Mouse (Mus musculus) inflammation-experienced regulatory T-cells (primary cell): ENCODE data around the gene Krt32. TPM values are rescaled to one million over a fixed set of nuclear protein-coding genes. Genes with fewer than 3 reads are reported as not detected.

ENCODE experiments used
- polyA plus RNA-seq, 2 experiments: library from polyadenylated mRNA; unstranded; fragments of 100-300 nt; shearing (Covaris generic); gene quantifications; one replicate each; pipeline ENCODE4 v1.2.1; 2017

Krt32 gene
- not detected for polyA plus RNA-seq

DNA sequence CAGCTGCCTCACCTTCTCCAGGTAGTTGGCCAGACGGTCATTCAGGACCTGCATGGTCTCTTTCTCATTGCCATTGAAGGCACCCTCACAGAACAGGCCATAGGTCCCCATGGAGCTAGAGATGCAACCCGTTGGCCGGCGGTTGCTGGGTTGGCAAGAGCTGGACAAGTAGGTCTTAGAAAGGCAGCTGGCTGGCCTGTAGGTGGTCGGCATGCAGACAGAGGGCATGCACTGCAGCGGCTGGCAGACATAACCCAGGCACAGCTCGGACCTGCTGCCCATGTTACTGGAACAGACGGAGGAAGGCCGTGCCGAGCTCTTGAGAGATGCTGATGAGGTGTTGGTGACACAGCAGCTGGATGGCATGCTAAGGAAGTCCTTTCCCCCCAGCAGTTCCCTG, at the start of gene Krt32:
Gene Krt32, minus strand, starts transcription at position 366 of the 400 bp plus-strand sequence.

DNA sequence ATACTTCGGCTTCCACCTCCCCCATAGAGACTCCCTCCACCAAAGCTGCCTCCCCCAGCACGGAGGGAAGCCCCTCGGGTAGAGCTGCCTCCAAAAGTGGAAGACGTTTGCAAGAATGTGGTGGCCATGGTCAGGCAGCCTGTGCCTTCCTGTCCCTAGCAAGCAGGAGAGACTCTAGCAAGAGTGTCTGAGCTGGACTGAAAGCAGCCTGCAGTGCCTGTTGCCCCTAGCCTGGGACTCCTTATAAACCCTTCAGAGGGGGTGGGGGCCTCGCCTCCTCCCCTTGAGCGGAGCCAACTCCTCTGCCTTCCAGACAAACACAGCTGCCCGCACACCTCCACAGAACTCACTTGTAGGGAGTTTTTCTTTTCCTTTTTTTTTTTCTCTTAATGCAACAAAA, 47.7 kb upstream of the Krt32 start, which contains the start of gene Krt15:
Gene Krt15, minus strand, starts transcription at position 198 of the 400 bp plus-strand sequence.

DNA sequence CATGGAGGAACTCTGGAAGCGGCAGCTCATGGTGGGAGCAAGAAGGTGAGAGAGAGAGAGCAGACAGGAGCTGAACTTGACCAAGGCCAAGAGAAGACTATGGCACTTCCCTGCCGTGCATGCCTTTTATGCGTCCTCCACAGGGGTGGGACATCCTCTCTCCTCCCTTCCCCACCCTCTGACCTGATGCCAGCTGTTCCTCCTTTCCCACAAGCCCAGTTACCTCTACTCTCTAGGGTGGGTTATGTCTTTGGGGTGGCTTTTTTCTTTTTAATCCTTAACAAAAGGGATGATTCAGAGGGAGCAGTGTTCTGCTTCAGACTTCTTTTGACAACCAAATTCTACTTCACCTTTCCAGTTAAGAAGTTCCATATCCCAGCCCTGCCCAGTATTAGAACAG, 33.4 kb upstream of the Krt32 start, which contains the start of gene Krt13:
Gene Krt13, minus strand, starts transcription at position 101 of the 400 bp plus-strand sequence.

DNA sequence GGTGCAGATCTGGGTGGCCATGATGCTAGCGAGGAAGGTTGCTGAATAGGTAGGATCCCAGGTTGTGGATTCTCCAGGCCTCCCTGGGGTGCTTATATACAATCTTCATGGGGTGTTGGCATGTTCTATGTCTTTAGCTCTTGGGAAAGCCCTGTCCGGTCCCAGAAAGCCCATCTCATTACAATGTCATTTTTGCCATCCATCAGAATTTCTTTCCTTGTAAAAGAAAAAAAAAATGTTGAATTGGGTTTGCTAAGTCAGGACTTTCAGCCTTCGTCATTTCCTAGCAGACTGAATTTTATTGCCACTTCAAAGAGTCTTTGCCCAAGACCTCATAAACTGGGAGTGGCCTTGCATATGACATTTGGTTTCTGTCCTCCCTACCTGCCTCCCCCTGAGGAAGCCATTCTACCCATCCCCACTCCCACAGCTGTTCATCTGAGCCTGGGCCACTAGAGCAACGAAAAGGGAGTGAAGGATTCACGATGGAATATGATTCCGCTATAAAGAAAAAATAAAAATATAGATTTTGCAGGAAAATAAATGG, 17.6 kb upstream of the Krt32 start, which contains the start of gene Krt36:
Gene Krt36, minus strand, starts transcription at position 51 of the 547 bp plus-strand sequence.

DNA sequence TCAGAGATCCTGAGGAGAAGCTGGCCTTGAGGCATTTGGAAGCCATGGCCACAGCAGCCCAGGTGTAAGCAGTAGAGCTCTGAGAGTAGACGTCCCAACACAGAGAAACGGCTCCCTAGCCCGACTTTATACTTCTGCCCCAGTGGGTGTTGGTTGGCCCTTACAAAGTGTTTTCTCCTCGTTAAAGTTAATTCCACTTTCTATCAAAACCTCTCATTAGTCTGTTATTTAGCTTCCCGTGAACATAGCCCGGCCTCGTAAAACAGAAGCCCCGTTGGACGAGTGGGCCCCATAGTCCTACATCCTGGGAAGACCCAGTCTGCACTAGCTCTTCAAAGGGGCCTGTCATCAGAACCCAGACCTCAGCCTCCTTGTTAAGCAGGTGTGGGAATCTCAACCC, 8.1 kb upstream of the Krt32 start, which contains the start of gene Krt35:
Gene Krt35, minus strand, starts transcription at position 101 of the 400 bp plus-strand sequence.

DNA sequence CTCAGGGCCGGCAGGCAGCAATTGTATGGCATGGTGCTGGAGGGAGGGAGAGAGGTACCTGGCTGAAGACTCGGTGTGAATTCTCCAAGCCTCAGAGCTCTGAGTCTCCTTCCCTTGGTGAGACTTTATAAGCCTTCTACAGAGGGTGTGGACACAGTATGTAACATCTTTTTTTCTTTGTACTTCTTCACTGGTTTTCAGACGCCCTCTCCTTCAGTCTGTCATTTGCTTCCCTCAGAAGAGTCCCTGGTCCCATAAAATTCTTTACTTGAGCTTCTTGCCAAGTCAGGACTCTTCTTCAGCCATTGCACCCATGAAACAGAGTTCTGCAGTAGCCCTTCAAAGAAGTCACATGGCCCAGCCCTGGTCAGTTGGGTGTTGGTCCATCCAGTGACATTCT, 37.6 kb downstream of the Krt32 start, which contains the start of gene Krt31:
Gene Krt31, minus strand, starts transcription at position 101 of the 400 bp plus-strand sequence.

DNA sequence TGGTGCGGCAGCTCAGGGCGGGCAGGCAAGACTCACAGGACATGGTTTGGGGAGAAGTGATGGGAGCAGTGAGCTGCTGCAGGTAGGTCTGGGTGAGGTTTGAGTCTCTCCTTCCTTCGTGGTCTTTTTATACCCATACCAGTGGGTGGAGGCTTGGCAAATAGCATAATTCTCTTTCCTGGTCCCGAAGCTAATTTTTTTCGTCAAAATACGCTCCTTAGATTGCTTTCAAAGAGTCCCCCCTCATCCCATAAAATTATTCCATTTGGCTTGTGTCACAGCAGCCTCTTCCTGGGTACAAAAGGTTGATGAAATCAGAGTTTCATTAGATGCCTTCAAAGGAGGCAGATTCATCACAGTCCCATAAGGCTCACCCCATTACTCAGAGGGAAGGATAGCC, 46.6 kb downstream of the Krt32 start, which contains the start of gene Krt34:
Gene Krt34, minus strand, starts transcription at position 101 of the 400 bp plus-strand sequence.

Other genes starting within 250 kb of the Krt32 start
- under 1 TPM in 1 of 2 experiments, not detected in 1; 0.60 TPM for gene Krtap4-16, start 236.6 kb downstream of the Krt32 start, polyA plus RNA-seq
- gene Gm11568, start 230.3 kb downstream of the Krt32 start, polyA plus RNA-seq = not detected
- not detected for gene Gm11559, start 223.8 kb downstream of the Krt32 start, polyA plus RNA-seq
- not detected for gene Krtap9-1, start 214.8 kb downstream of the Krt32 start, polyA plus RNA-seq
- not detected for gene Gm11567, start 209.0 kb downstream of the Krt32 start, polyA plus RNA-seq
- gene Krtap31-1, start 180.3 kb downstream of the Krt32 start, polyA plus RNA-seq = not detected
- not detected for gene Gm11565, start 173.5 kb downstream of the Krt32 start, polyA plus RNA-seq
- gene Krtap31-2, start 151.9 kb downstream of the Krt32 start, polyA plus RNA-seq = not detected
- not detected for gene Krtap9-5, start 139.8 kb downstream of the Krt32 start, polyA plus RNA-seq
- gene Krtap29-1, start 109.2 kb downstream of the Krt32 start, polyA plus RNA-seq = not detected
- not detected for gene Krtap16-1, start 101.6 kb downstream of the Krt32 start, polyA plus RNA-seq
- gene Krtap17-1, start 94.2 kb downstream of the Krt32 start, polyA plus RNA-seq = not detected
- not detected for gene Krt33a, start 72.0 kb downstream of the Krt32 start, polyA plus RNA-seq
- not detected for gene Krt33b, start 58.4 kb downstream of the Krt32 start, polyA plus RNA-seq
- under 1 TPM in 1 of 2 experiments, not detected in 1; 0.92 TPM for gene Krt34, start 46.7 kb downstream of the Krt32 start, polyA plus RNA-seq
- gene Krt31, start 37.7 kb downstream of the Krt32 start, polyA plus RNA-seq = under 1 TPM; 0.19 to 0.24 TPM
- under 1 TPM in 1 of 2 experiments, not detected in 1; 0.27 TPM for gene Krt35, start 8.0 kb upstream of the Krt32 start, polyA plus RNA-seq
- under 1 TPM; 0.34 to 0.44 TPM for gene Krt36, start 17.4 kb upstream of the Krt32 start, polyA plus RNA-seq
- under 1 TPM in 1 of 2 experiments, not detected in 1; 0.22 TPM for gene Krt13, start 33.3 kb upstream of the Krt32 start, polyA plus RNA-seq
- gene Krt15, start 47.7 kb upstream of the Krt32 start, polyA plus RNA-seq = under 1 TPM in 1 of 2 experiments, not detected in 1; 0.71 TPM
- under 1 TPM; 0.33 to 0.70 TPM for gene Krt19, start 60.4 kb upstream of the Krt32 start, polyA plus RNA-seq
- under 1 TPM in 1 of 2 experiments, not detected in 1; 0.21 TPM for gene Krt9, start 105.0 kb upstream of the Krt32 start, polyA plus RNA-seq
- not detected for gene Krt14, start 119.3 kb upstream of the Krt32 start, polyA plus RNA-seq
- gene Krt16, start 160.7 kb upstream of the Krt32 start, polyA plus RNA-seq = 1 to 10 TPM in 1 of 2 experiments, not detected in 1; 1.3 TPM
- gene Krt17, start 172.8 kb upstream of the Krt32 start, polyA plus RNA-seq = 1 to 10 TPM; 1.3 to 2.5 TPM
- gene Krt42, start 181.6 kb upstream of the Krt32 start, polyA plus RNA-seq = not detected
- gene Eif1, start 231.7 kb upstream of the Krt32 start, polyA plus RNA-seq = 1,000 to 10,000 TPM; 2,499 to 2,744 TPM
- not detected for gene Gast, start 246.2 kb upstream of the Krt32 start, polyA plus RNA-seq